Mouse (Mus musculus): ENCODE data around the gene Adgra1.

DNA sequence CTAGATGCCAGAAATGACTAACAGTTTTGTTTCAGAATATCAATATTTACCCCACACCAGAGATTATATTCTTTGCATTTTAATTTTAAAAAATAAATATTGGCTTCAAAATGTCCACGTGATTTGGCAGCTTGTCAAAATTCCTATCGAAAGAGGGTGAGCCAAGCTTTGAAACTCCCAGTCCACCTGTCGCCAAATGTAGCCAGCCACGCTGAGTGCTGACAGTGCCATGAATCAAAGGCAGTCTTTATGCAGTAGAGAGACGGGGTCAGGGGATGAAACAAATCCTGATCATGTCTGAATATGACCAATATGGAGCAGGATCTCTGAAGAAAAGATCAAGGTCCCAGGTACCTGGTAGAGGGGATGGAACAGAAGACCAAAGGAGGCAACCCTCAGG lies 57.8 kb downstream of the Adgra1 start:
- TF ChIP-seq HCFC1 (IDR thresholded peaks at IDR 0.05; ENCODE audit: borderline replicate concordance, insufficient read depth, low read length) = no peak
- TF ChIP-seq CHD2 (IDR thresholded peaks at IDR 0.05; ENCODE audit: low read depth, low read length) = no peak
- TF ChIP-seq MAFK (IDR thresholded peaks at IDR 0.05; ENCODE audit: insufficient read depth, low read depth, low read length) = no peak
- no peak for TF ChIP-seq ZC3H11A (IDR thresholded peaks at IDR 0.05; ENCODE audit: borderline replicate concordance, low read depth, low read length)

Data from ES-E14 (cell line).